Mouse (Mus musculus) 3T3-L1 (cell line): ENCODE results near the gene Aco1.
A peak's percentile ranks its signal among the peaks of the same experiment; 100 is the strongest.

ENCODE experiments used
- DNase-seq: peaks from one replicate; pipeline ENCODE4 v3.0.0-alpha.2; 2015; ENCODE audit warnings: low read depth, low spot score

Aco1 gene

GRCm38 (mm10) chr4:40156582-40157499, 14.0 kb downstream of the Aco1 start:
- no peak for DNase-seq

GRCm38 (mm10) chr4:40157500-40158223, 14.8 kb downstream of the Aco1 start:
- no peak for DNase-seq

GRCm38 (mm10) chr4:40158224-40158540, 15.3 kb downstream of the Aco1 start:
- DNase-seq, result no peak

- DNase-seq, result peak; percentile 20
Observed at GRCm38 (mm10) chr4:40160591-40161434, 17.9 kb downstream of the Aco1 start.

- DNase-seq, result no peak
Observed at GRCm38 (mm10) chr4:40163646-40164045, 20.8 kb downstream of the Aco1 start.

GRCm38 (mm10) chr4:40171477-40171876, 28.6 kb downstream of the Aco1 start:
- no peak for DNase-seq

GRCm38 (mm10) chr4:40172336-40172735, 29.5 kb downstream of the Aco1 start:
- no peak for DNase-seq

GRCm38 (mm10) chr4:40174321-40174720, 31.4 kb downstream of the Aco1 start:
- DNase-seq, result no peak

GRCm38 (mm10) chr4:40178584-40178983, 35.7 kb downstream of the Aco1 start:
- DNase-seq, result no peak

GRCm38 (mm10) chr4:40180046-40180445, 37.2 kb downstream of the Aco1 start:
- no peak for DNase-seq

- DNase-seq, result no peak
Observed at GRCm38 (mm10) chr4:40181681-40182080, 38.8 kb downstream of the Aco1 start.

GRCm38 (mm10) chr4:40182651-40183320, 39.9 kb downstream of the Aco1 start:
- DNase-seq, result peak; percentile 56

- no peak for DNase-seq
Observed at GRCm38 (mm10) chr4:40183781-40184180, 40.9 kb downstream of the Aco1 start.

- DNase-seq, result no peak
Observed at GRCm38 (mm10) chr4:40184470-40184869, 41.6 kb downstream of the Aco1 start.

GRCm38 (mm10) chr4:40187956-40188355, 45.1 kb downstream of the Aco1 start:
- DNase-seq, result no peak

- DNase-seq, result no peak
Observed at GRCm38 (mm10) chr4:40192246-40192645, 49.4 kb downstream of the Aco1 start.

- DNase-seq, result no peak
Observed at GRCm38 (mm10) chr4:40193461-40193860, 50.6 kb downstream of the Aco1 start.

GRCm38 (mm10) chr4:40195336-40195735, 52.5 kb downstream of the Aco1 start:
- no peak for DNase-seq

GRCm38 (mm10) chr4:40202205-40202604, 59.3 kb downstream of the Aco1 start:
- no peak for DNase-seq

GRCm38 (mm10) chr4:40204374-40204773, 61.5 kb downstream of the Aco1 start:
- DNase-seq, result no peak

- no peak for DNase-seq
Observed at GRCm38 (mm10) chr4:40205231-40205903, 62.5 kb downstream of the Aco1 start.
